Mouse (Mus musculus) ES-E14 (cell line): ENCODE results near the gene Ntm. TPM values are rescaled to one million over a fixed set of nuclear protein-coding genes. Genes with fewer than 3 reads are reported as not detected.

Experiments
- DNase-seq: peaks from one replicate; pipeline ENCODE4 v3.0.0-alpha.2; 2013; ENCODE audit warnings: low read depth, low spot score
- H3K27ac ChIP-seq: 2 replicates; pipeline ENCODE4 v1.5.1; 2012; ENCODE audit warnings: low read depth, mild to moderate bottlenecking, low read length, moderate library complexity, mixed read lengths; ENCODE audit not compliant: poor library complexity, insufficient read depth, severe bottlenecking
- H3K36me3 ChIP-seq: 2 replicates; pipeline ENCODE4 v1.6.1; 2012; ENCODE audit warnings: mild to moderate bottlenecking, low read length, moderate library complexity, mixed read lengths; ENCODE audit not compliant: control insufficient read depth, poor library complexity, insufficient read depth, severe bottlenecking
- H3K4me1 ChIP-seq, 2 experiments: fragments of 150-350 bp in 1 of 2; sonication (generic) in 1 of 2; 2 replicates each; pipeline ENCODE4 v1.6.1; 2012; ENCODE audit warnings: low read length in 2 of 2, mild to moderate bottlenecking in 1 of 2, mixed read lengths in 1 of 2; ENCODE audit not compliant: control insufficient read depth in 2 of 2, insufficient read depth in 2 of 2, poor library complexity in 1 of 2
- H3K4me3 ChIP-seq, 2 experiments: fragments of 150-350 bp in 1 of 2; sonication (generic) in 1 of 2; 2 replicates each; pipeline ENCODE4 v1.5.1; 2012; ENCODE audit warnings: low read length in 2 of 2, low read depth in 1 of 2, mild to moderate bottlenecking in 1 of 2, mixed read lengths in 1 of 2; ENCODE audit not compliant: insufficient read depth in 1 of 2, poor library complexity in 1 of 2, severe bottlenecking in 1 of 2
- H3K9ac ChIP-seq: 2 replicates; pipeline ENCODE4 v1.6.1; 2012; ENCODE audit warnings: low read depth, mild to moderate bottlenecking, low read length, mixed read lengths; ENCODE audit not compliant: poor library complexity, insufficient read depth, severe bottlenecking
- H3K9me3 ChIP-seq: fragments of 150-350 bp; sonication (generic); 2 replicates; pipeline ENCODE4 v1.6.1; 2012; ENCODE audit warnings: low read depth, mild to moderate bottlenecking, low read length; ENCODE audit not compliant: control insufficient read depth, insufficient read depth
- CHD2 ChIP-seq: IDR thresholded peaks from 2 replicates; pipeline ENCODE4 v1.6.1; 2014; ENCODE audit warnings: mild to moderate bottlenecking, low read depth, low read length, inconsistent platforms
- HCFC1 ChIP-seq: IDR thresholded peaks from 2 replicates; pipeline ENCODE4 v1.6.1; 2012; ENCODE audit warnings: low read length, inconsistent platforms, borderline replicate concordance; ENCODE audit not compliant: insufficient read depth
- MAFK ChIP-seq: IDR thresholded peaks from 2 replicates; pipeline ENCODE4 v1.6.1; 2014; ENCODE audit warnings: mild to moderate bottlenecking, low read depth, low read length, inconsistent platforms; ENCODE audit not compliant: insufficient read depth
- ZC3H11A ChIP-seq: IDR thresholded peaks from 2 replicates; pipeline ENCODE4 v1.6.1; 2012; ENCODE audit warnings: low read depth, mild to moderate bottlenecking, inconsistent platforms, low read length, borderline replicate concordance
- ZNF384 ChIP-seq: IDR thresholded peaks from 2 replicates; pipeline ENCODE4 v1.6.1; 2012; ENCODE audit warnings: low read depth, low read length, inconsistent platforms
- in situ Hi-C, 2 experiments: fragments of 600-800 bp; cut with MboI; formaldehyde crosslinking; loops; one replicate each; pipeline ENCODE4 v1.15.1; 2025; ENCODE audit warnings: low sequenced_read_pairs in 2 of 2, inconsistent platforms in 1 of 2; ENCODE audit not compliant: unreplicated experiment in 2 of 2
- total RNA-seq: library from RNA; depleted of rRNA; stranded (reverse); fragments of 300-350 nt; gene quantifications from 2 replicates; pipeline ENCODE4 v1.2.3, GENCODE M21; 2012

Gene Ntm
- total RNA-seq, 1 experiment: 0.67 TPM

- no peak overlapping the region for H3K27ac ChIP-seq
- no peak overlapping the region for H3K9ac ChIP-seq
- DNase-seq: no peak
- TF ChIP-seq MAFK: no peak
- H3K9me3 ChIP-seq: no peaks in the 10 kb centered on the region
- no peaks in the 10 kb centered on the region; a peak in 1 of 4 replicates for H3K4me1 ChIP-seq
- H3K36me3 ChIP-seq: no peaks in the 10 kb centered on the region
- in situ Hi-C loops: no loop called here
- no peak overlapping the region for H3K4me3 ChIP-seq
Observed at GRCm38 (mm10) chr9:29877583-29877982, 85.4 kb downstream of the Ntm start.

- TF ChIP-seq MAFK: no peak
- TF ChIP-seq HCFC1: no peak
- no peak for TF ChIP-seq ZNF384
- no peak for TF ChIP-seq ZC3H11A
- no peak for TF ChIP-seq CHD2
- H3K4me3 ChIP-seq: no peak overlapping the region
- H3K36me3 ChIP-seq: no peaks in the 10 kb centered on the region
- H3K4me1 ChIP-seq: peaks cover 0 to 2% of the 10 kb centered on the region in 2 experiments; a peak in 1 of 4 replicates
- no peak overlapping the region for H3K27ac ChIP-seq
- H3K9ac ChIP-seq: no peak overlapping the region
- no peak for DNase-seq
- H3K9me3 ChIP-seq: no peaks in the 10 kb centered on the region
- in situ Hi-C loops: no loop called here
Observed at GRCm38 (mm10) chr9:29867746-29868145, 95.2 kb downstream of the Ntm start.

- TF ChIP-seq ZC3H11A: no peak
- TF ChIP-seq MAFK: no peak
- TF ChIP-seq ZNF384: no peak
- Histone ChIP-seq H3K9ac (no peak overlapping the region), H3K27ac (no peak overlapping the region), H3K4me1 (peaks cover 0 to 2% of the 10 kb centered on the region in 2 experiments; a peak in 1 of 4 replicates), H3K9me3 (no peaks in the 10 kb centered on the region), H3K36me3 (no peaks in the 10 kb centered on the region), H3K4me3 (no peak overlapping the region)
- in situ Hi-C loops: no loop called here
- no peak for DNase-seq
Observed at GRCm38 (mm10) chr9:29866824-29867223, 96.1 kb downstream of the Ntm start.

GRCm38 (mm10) chr9:29866101-29866500, 96.8 kb downstream of the Ntm start:
- TF ChIP-seq ZC3H11A: no peak
- no peak for TF ChIP-seq HCFC1
- no peak for TF ChIP-seq MAFK
- TF ChIP-seq ZNF384: no peak
- TF ChIP-seq CHD2: no peak
- in situ Hi-C loops: no loop called here
- Histone ChIP-seq H3K36me3 (no peaks in the 10 kb centered on the region), H3K4me1 (no peaks in the 10 kb centered on the region; a peak in 1 of 4 replicates), H3K9me3 (no peaks in the 10 kb centered on the region), H3K27ac (no peak overlapping the region), H3K9ac (no peak overlapping the region), H3K4me3 (no peak overlapping the region)
- DNase-seq: no peak

- Histone ChIP-seq H3K9me3 (no peaks in the 10 kb centered on the region), H3K36me3 (no peaks in the 10 kb centered on the region), H3K27ac (no peak overlapping the region), H3K4me3 (no peak overlapping the region), H3K9ac (no peak overlapping the region), H3K4me1 (no peaks in the 10 kb centered on the region; a peak in 1 of 4 replicates)
- no peak for DNase-seq
- in situ Hi-C loops: no loop called here
- TF ChIP-seq CHD2 (no peak), MAFK (no peak), HCFC1 (no peak), ZNF384 (no peak), ZC3H11A (no peak)
Observed at GRCm38 (mm10) chr9:29865502-29865901, 97.4 kb downstream of the Ntm start.
